Mouse (Mus musculus): ENCODE results near the gene Fga. TPM values are rescaled to one million over a fixed set of nuclear protein-coding genes. Genes with fewer than 3 reads are reported as not detected.

The Fga gene
- total RNA-seq (2014; fragmentation: Nextera tagmentation), result not detected in 2 replicates
- 0.05 and 0.17 TPM in 2 replicates for total RNA-seq (2017)
- polyA plus RNA-seq (2012), result not detected in 2 replicates

DNA sequence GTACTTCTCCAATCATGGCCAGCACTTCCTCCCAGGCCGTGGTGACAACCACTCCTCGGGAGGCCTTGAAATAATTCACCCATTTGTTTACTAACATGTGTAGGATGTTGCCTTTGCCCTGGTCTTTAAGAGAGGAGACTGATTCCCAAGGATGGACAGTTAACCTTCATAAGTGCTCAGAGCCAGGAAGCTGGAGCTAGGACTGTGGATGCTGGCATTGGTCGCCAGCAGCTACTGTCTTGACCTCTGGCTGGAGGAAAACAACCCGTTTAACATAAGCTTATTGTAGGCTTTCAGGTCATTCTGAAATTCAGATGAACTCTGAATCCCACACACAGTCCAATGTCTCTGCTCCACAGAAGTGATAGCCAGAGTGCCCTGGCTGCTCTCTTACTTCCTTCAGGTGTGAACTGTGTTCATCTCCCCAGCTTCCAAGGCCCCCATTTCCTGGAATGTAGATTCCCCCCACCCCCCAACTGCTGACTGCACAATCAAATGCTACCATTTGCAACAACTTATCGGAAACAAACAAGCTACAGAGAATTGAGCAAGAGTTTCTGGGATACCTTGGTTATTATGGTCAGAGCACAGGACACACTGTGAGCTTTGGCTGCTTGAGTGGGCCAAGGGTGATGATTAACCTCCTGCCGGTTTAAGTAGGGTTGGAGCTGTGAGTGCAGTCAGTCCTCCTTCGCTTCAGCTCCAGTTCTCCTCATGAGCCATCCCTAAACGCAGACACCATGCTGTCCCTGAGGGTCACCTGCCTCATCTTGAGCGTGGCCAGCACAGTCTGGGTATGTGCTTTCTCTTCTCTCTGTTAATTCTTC, at the start of gene Fga:
Gene Fga (plus strand): TSS at position 602 of the 827 bp plus-strand sequence.
- DNase-seq (ENCODE audit: low spot score) (no peak), ATAC-seq (ENCODE audit: extremely low read depth, insufficient number of reproducible peaks, low FRiP score, poor library complexity, severe bottlenecking) (no peak)
- Histone ChIP-seq H3K27me3 (ENCODE audit: insufficient read depth, low read length) (peaks cover 7% of the 10 kb centered on the region; the same call in 1 of the 2 replicates), H3K4me1 (ENCODE audit: insufficient read depth, low read depth, low read length) (no peaks in the 10 kb centered on the region), H3K4me3 (ENCODE audit: low read depth, low read length) (no peak within 1 kb of the TSS), H3K36me3 (replicated peaks) (no peaks in the 10 kb centered on the region), H3K9me3 (replicated peaks) (no peaks in the 10 kb centered on the region)
- no peak for TF ChIP-seq POLR2AphosphoS5 (IDR thresholded peaks at IDR 0.05; ENCODE audit: insufficient replicate concordance, low read depth, low read length)
- no peak for TF ChIP-seq TAL1 (conservative IDR thresholded peaks at IDR 0.05; ENCODE audit: low read depth, low read length)
- TF ChIP-seq GATA2 (IDR thresholded peaks at IDR 0.05; ENCODE audit: borderline replicate concordance, low read depth, low read length), result no peak
- no peak for TF ChIP-seq GATA1 (IDR thresholded peaks at IDR 0.05; ENCODE audit: borderline replicate concordance, low read length)
- TF ChIP-seq CTCF (IDR thresholded peaks at IDR 0.05; ENCODE audit: low read depth, low read length), result no peak

- H3K27me3 ChIP-seq (ENCODE audit: insufficient read depth, low read length), result peaks cover 2% of the 10 kb centered on the region; the same call in 1 of the 2 replicates
- ATAC-seq (ENCODE audit: extremely low read depth, insufficient number of reproducible peaks, low FRiP score, poor library complexity, severe bottlenecking), result no peak
- H3K4me1 ChIP-seq (ENCODE audit: insufficient read depth, low read depth, low read length), result no peaks in the 10 kb centered on the region
- H3K9me3 ChIP-seq (replicated peaks), result no peaks in the 10 kb centered on the region
- no peak for DNase-seq (ENCODE audit: low spot score)
- TF ChIP-seq CTCF (IDR thresholded peaks at IDR 0.05; ENCODE audit: low read depth, low read length) (no peak), GATA2 (IDR thresholded peaks at IDR 0.05; ENCODE audit: borderline replicate concordance, low read depth, low read length) (no peak), GATA1 (IDR thresholded peaks at IDR 0.05; ENCODE audit: borderline replicate concordance, low read length) (no peak), POLR2AphosphoS5 (IDR thresholded peaks at IDR 0.05; ENCODE audit: insufficient replicate concordance, low read depth, low read length) (no peak), TAL1 (conservative IDR thresholded peaks at IDR 0.05; ENCODE audit: low read depth, low read length) (no peak)
- H3K36me3 ChIP-seq (replicated peaks), result no peaks in the 10 kb centered on the region
- no peak overlapping the region for H3K4me3 ChIP-seq (ENCODE audit: low read depth, low read length)
These were observed 45.1 kb upstream of the Fga start for GRCm38 (mm10) chr3:82980818-82981217.

DNA sequence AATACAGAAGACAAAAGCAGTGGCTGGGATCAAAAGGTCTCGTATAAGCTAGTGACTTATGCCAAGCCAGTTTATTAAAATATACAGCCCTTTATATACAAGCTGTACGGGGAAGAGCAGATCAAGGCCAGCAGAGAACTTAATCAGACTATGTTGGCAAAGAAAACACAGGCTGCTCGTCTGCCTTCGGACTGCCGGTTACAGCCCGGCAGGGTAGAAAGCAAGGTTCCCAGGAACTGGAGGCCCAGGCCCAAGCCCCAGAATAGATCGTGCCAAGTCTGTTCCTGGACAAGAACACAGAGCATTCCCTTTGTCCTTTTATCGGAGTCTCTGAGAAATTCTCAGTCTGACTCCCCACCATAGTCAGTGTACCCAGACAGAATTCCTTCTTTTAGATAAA, 44.0 kb upstream of the Fga start:
- no peak for ATAC-seq (ENCODE audit: extremely low read depth, insufficient number of reproducible peaks, low FRiP score, poor library complexity, severe bottlenecking)
- DNase-seq (ENCODE audit: low spot score), result no peak
- TF ChIP-seq GATA2 (IDR thresholded peaks at IDR 0.05; ENCODE audit: borderline replicate concordance, low read depth, low read length), result no peak
- no peak for TF ChIP-seq POLR2AphosphoS5 (IDR thresholded peaks at IDR 0.05; ENCODE audit: insufficient replicate concordance, low read depth, low read length)
- no peak for TF ChIP-seq TAL1 (conservative IDR thresholded peaks at IDR 0.05; ENCODE audit: low read depth, low read length)
- TF ChIP-seq GATA1 (IDR thresholded peaks at IDR 0.05; ENCODE audit: borderline replicate concordance, low read length), result no peak
- no peak for TF ChIP-seq CTCF (IDR thresholded peaks at IDR 0.05; ENCODE audit: low read depth, low read length)

DNA sequence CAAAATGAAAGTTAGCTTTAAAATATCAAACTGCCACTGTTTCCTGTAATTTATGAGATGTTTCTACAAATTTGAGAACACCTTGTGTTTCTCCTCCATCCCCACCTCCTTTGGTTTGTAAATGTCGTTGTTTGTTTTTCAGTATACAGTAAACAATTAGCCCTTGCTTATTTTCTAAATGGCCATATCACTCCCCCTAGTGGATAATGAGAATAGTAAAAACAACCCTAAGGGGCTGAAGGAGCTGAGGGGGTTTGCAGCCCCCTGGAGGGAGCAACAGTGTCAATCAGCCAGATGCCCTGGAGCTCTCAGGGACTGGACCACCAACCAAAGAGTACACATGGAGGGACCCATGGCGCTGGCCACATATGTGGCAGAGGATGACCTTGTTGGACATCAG, 41.0 kb upstream of the Fga start:
- H3K4me3 ChIP-seq (ENCODE audit: low read depth, low read length), result no peak overlapping the region
- no peaks in the 10 kb centered on the region for H3K9me3 ChIP-seq (replicated peaks)
- H3K36me3 ChIP-seq (replicated peaks), result no peaks in the 10 kb centered on the region
- no peak for ATAC-seq (ENCODE audit: extremely low read depth, insufficient number of reproducible peaks, low FRiP score, poor library complexity, severe bottlenecking)
- TF ChIP-seq TAL1 (conservative IDR thresholded peaks at IDR 0.05; ENCODE audit: low read depth, low read length), result no peak
- TF ChIP-seq CTCF (IDR thresholded peaks at IDR 0.05; ENCODE audit: low read depth, low read length), result no peak
- no peak for TF ChIP-seq POLR2AphosphoS5 (IDR thresholded peaks at IDR 0.05; ENCODE audit: insufficient replicate concordance, low read depth, low read length)
- TF ChIP-seq GATA1 (IDR thresholded peaks at IDR 0.05; ENCODE audit: borderline replicate concordance, low read length), result no peak
- no peak for TF ChIP-seq GATA2 (IDR thresholded peaks at IDR 0.05; ENCODE audit: borderline replicate concordance, low read depth, low read length)
- peaks cover 3% of the 10 kb centered on the region; the same call in 1 of the 2 replicates for H3K27me3 ChIP-seq (ENCODE audit: insufficient read depth, low read length)
- no peak for DNase-seq (ENCODE audit: low spot score)
- no peaks in the 10 kb centered on the region for H3K4me1 ChIP-seq (ENCODE audit: insufficient read depth, low read depth, low read length)

More for the DNA sequence above, 44.0 kb upstream of the Fga start:
- Histone ChIP-seq H3K4me1 (ENCODE audit: insufficient read depth, low read depth, low read length) (no peaks in the 10 kb centered on the region), H3K4me3 (ENCODE audit: low read depth, low read length) (no peak overlapping the region), H3K9me3 (replicated peaks) (no peaks in the 10 kb centered on the region), H3K27me3 (ENCODE audit: insufficient read depth, low read length) (peaks cover 2% of the 10 kb centered on the region; the same call in 1 of the 2 replicates), H3K36me3 (replicated peaks) (no peaks in the 10 kb centered on the region)

DNA sequence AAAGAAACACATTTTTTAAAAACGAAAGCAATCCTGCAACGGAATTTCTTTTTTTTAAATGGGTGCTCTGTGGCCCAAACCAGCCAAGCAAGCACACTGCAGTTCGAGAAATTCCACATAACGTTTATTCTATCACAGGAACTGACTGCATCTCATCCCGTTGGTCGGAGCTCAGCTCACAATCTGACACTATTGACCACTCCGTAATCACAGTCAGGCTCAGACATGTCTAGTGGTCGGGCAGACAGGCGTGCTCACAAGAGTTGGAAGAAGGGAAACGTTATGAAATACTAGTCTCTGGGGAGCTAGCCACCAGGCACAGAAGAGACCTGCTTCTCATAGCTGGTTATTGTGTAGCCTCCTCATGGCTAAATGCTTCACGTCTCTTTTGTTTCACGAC, 33.9 kb upstream of the Fga start:
- TF ChIP-seq GATA1 (IDR thresholded peaks at IDR 0.05; ENCODE audit: borderline replicate concordance, low read length) (no peak), CTCF (IDR thresholded peaks at IDR 0.05; ENCODE audit: low read depth, low read length) (no peak), POLR2AphosphoS5 (IDR thresholded peaks at IDR 0.05; ENCODE audit: insufficient replicate concordance, low read depth, low read length) (no peak), GATA2 (IDR thresholded peaks at IDR 0.05; ENCODE audit: borderline replicate concordance, low read depth, low read length) (no peak), TAL1 (conservative IDR thresholded peaks at IDR 0.05; ENCODE audit: low read depth, low read length) (no peak)

GRCm38 (mm10) chr3:82992956-82993355, 32.9 kb upstream of the Fga start:
- no peak for ATAC-seq (ENCODE audit: extremely low read depth, insufficient number of reproducible peaks, low FRiP score, poor library complexity, severe bottlenecking)
- H3K36me3 ChIP-seq (replicated peaks), result no peaks in the 10 kb centered on the region
- no peak for DNase-seq (ENCODE audit: low spot score)
- no peaks in the 10 kb centered on the region for H3K4me1 ChIP-seq (ENCODE audit: insufficient read depth, low read depth, low read length)
- no peak for TF ChIP-seq POLR2AphosphoS5 (IDR thresholded peaks at IDR 0.05; ENCODE audit: insufficient replicate concordance, low read depth, low read length)
- no peak for TF ChIP-seq CTCF (IDR thresholded peaks at IDR 0.05; ENCODE audit: low read depth, low read length)
- H3K9me3 ChIP-seq (replicated peaks), result no peaks in the 10 kb centered on the region
- peaks cover 13% of the 10 kb centered on the region; the same call in 1 of the 2 replicates for H3K27me3 ChIP-seq (ENCODE audit: insufficient read depth, low read length)
- H3K4me3 ChIP-seq (ENCODE audit: low read depth, low read length), result no peak overlapping the region

More for the DNA sequence above, 33.9 kb upstream of the Fga start:
- Histone ChIP-seq H3K9me3 (replicated peaks) (no peaks in the 10 kb centered on the region), H3K36me3 (replicated peaks) (no peaks in the 10 kb centered on the region), H3K27me3 (ENCODE audit: insufficient read depth, low read length) (peaks cover 13% of the 10 kb centered on the region; the same call in 1 of the 2 replicates), H3K4me3 (ENCODE audit: low read depth, low read length) (no peak overlapping the region), H3K4me1 (ENCODE audit: insufficient read depth, low read depth, low read length) (no peaks in the 10 kb centered on the region)
- no peak for DNase-seq (ENCODE audit: low spot score)
- no peak for ATAC-seq (ENCODE audit: extremely low read depth, insufficient number of reproducible peaks, low FRiP score, poor library complexity, severe bottlenecking)
